Mouse (Mus musculus) C2C12 (cell line): ENCODE results near the gene Tcf25.

Experiments
- CTCF ChIP-seq: IDR thresholded peaks from one replicate; pipeline ENCODE4 v1.5.1; 2011; ENCODE audit not compliant: control insufficient read depth, insufficient read depth, insufficient read length
- USF1 ChIP-seq: IDR thresholded peaks from one replicate; pipeline ENCODE4 v1.6.1; 2011; ENCODE audit warnings: low read depth, mild to moderate bottlenecking, control low read depth, moderate library complexity

DNA sequence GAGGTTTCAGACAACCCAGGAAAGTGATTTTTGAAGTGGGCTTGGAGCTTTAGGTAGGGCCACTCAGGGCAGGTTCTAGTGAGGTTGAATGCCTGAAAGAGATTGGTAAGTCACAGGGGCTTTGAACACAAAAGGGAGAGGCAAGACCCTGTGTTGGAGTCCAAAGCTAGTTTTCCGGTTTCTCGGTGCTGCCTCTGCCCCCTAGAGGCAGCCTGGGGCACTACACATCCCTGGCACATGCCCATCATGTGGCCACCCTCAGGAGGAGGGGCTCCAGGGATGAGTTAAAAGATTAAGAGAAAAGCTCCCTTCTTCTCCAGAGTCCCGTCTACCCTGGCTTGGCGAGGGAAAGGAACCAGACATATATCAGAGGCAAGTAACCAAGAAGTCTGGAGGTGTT, 33.2 kb downstream of the Tcf25 start, which contains the start of gene Mc1r:
- TF ChIP-seq CTCF (peak; percentile 52), USF1 (peak; percentile 74)
